Mouse (Mus musculus) liver, embryonic 13.5 days (tissue): ENCODE measurements around the gene Dnajb8. TPM values are rescaled to one million over a fixed set of nuclear protein-coding genes. Genes with fewer than 3 reads are reported as not detected.

Source experiments
- ATAC-seq: fragments of 200-750 bp; cut with Nextera tagmentation; 2 replicates; pipeline ENCODE4 v1.8.0; 2017; ENCODE audit warnings: low read depth, mild to moderate bottlenecking, moderate number of reproducible peaks, moderate library complexity
- DNase-seq: peaks from one replicate; pipeline ENCODE4 v3.0.0; 2022
- H3K27ac ChIP-seq: fragments of 300-500 bp; sonication (generic); 2 replicates; pipeline ENCODE4 v1.5.1; 2015; ENCODE audit warnings: moderate library complexity, mild to moderate bottlenecking, inconsistent platforms
- H3K27me3 ChIP-seq: fragments of 300-500 bp; sonication (generic); 2 replicates; pipeline ENCODE4 v1.6.1; 2015; ENCODE audit warnings: mild to moderate bottlenecking, inconsistent platforms
- H3K36me3 ChIP-seq: fragments of 300-500 bp; sonication (generic); 2 replicates; pipeline ENCODE4 v1.6.1; 2015; ENCODE audit warnings: mild to moderate bottlenecking, inconsistent platforms
- H3K4me1 ChIP-seq: fragments of 300-500 bp; sonication (generic); replicated peaks from 2 replicates; pipeline ENCODE4 v1.6.1; 2015; ENCODE audit warnings: inconsistent platforms
- H3K4me2 ChIP-seq: fragments of 300-500 bp; sonication (generic); 2 replicates; pipeline ENCODE4 v1.6.1; 2015; ENCODE audit warnings: inconsistent platforms, mild to moderate bottlenecking, moderate library complexity
- H3K4me3 ChIP-seq: fragments of 300-500 bp; sonication (generic); replicated peaks from 2 replicates; pipeline ENCODE4 v1.5.1; 2015; ENCODE audit warnings: mild to moderate bottlenecking, inconsistent platforms
- H3K9ac ChIP-seq: fragments of 300-500 bp; sonication (generic); 2 replicates; pipeline ENCODE4 v1.6.1; 2015; ENCODE audit warnings: mild to moderate bottlenecking, inconsistent platforms
- H3K9me3 ChIP-seq: fragments of 300-500 bp; sonication (generic); replicated peaks from 2 replicates; pipeline ENCODE4 v1.6.1; 2016; ENCODE audit warnings: inconsistent platforms
- WGBS: fragments of 180-500 bp; shearing (Covaris S2); methylation state at CpG from one replicate; pipeline ENCODE4 v1.1.7; 2015; ENCODE audit not compliant: insufficient replicate concordance; 5-methylcytosine and 5-hydroxymethylcytosine counted together
- polyA plus RNA-seq: library from polyadenylated mRNA; unstranded; fragments of >200 nt; fragmentation: Nextera tagmentation; extraction: Ambion mirVana; gene quantifications from 2 replicates; pipeline ENCODE4 v1.2.1, GENCODE M21; 2015

Dnajb8 gene
- polyA plus RNA-seq: not detected in 2 replicates

- H3K27ac ChIP-seq: no peak within 1 kb of the TSS
- H3K9me3 ChIP-seq: peaks cover 7% of the 10 kb centered on the region; the same call in 1 of the 2 replicates
- DNase-seq: no peak
- H3K4me2 ChIP-seq: no peak within 1 kb of the TSS
- no peak within 1 kb of the TSS for H3K9ac ChIP-seq
- H3K36me3 ChIP-seq: no peaks in the 10 kb centered on the region
- ATAC-seq: no peak
- peaks cover 11% of the 10 kb centered on the region for H3K4me1 ChIP-seq
- H3K4me3 ChIP-seq: no peak within 1 kb of the TSS
- 51% methylated on average over 10 of the region's 10 CpGs for WGBS
- H3K27me3 ChIP-seq: peaks cover 26% of the 10 kb centered on the region
Observed at GRCm38 (mm10) chr6:88221968-88222367, at the start of gene Dnajb8. Dnajb8 (plus strand) TSS chr6:88222268.

- Histone ChIP-seq H3K36me3 (no peaks in the 10 kb centered on the region), H3K27ac (no peak overlapping the region), H3K27me3 (no peaks in the 10 kb centered on the region), H3K4me3 (no peak overlapping the region), H3K4me2 (no peak overlapping the region), H3K9ac (no peak overlapping the region), H3K4me1 (no peaks in the 10 kb centered on the region), H3K9me3 (no peaks in the 10 kb centered on the region)
- ATAC-seq: no peak
- DNase-seq: no peak
- 54% methylated on average over 3 of the region's 3 CpGs for WGBS
Observed at GRCm38 (mm10) chr6:88174191-88174590, 47.9 kb upstream of the Dnajb8 start.

GRCm38 (mm10) chr6:88174676-88175075 lies 47.4 kb upstream of the Dnajb8 start:
- Histone ChIP-seq H3K4me2 (no peak overlapping the region), H3K9me3 (no peaks in the 10 kb centered on the region), H3K27ac (no peak overlapping the region)

GRCm38 (mm10) chr6:88184671-88185070 lies 37.4 kb upstream of the Dnajb8 start:
- Histone ChIP-seq H3K9me3 (no peaks in the 10 kb centered on the region), H3K4me2 (no peak overlapping the region), H3K4me3 (no peak overlapping the region), H3K27ac (no peak overlapping the region), H3K36me3 (no peaks in the 10 kb centered on the region), H3K4me1 (peaks cover 10% of the 10 kb centered on the region), H3K27me3 (peaks cover 29% of the 10 kb centered on the region), H3K9ac (no peak overlapping the region)
- no peak for ATAC-seq
- no peak for DNase-seq
- 42% methylated on average over 4 of the region's 4 CpGs for WGBS

More at GRCm38 (mm10) chr6:88174676-88175075, 47.4 kb upstream of the Dnajb8 start:
- ATAC-seq: no peak
- 83% methylated on average over 2 of the region's 2 CpGs for WGBS
- Histone ChIP-seq H3K27me3 (no peaks in the 10 kb centered on the region), H3K4me1 (no peaks in the 10 kb centered on the region), H3K9ac (no peak overlapping the region), H3K36me3 (no peaks in the 10 kb centered on the region), H3K4me3 (no peak overlapping the region)
- no peak for DNase-seq

- 71% methylated on average over 6 of the region's 6 CpGs for WGBS
- Histone ChIP-seq H3K9ac (no peak overlapping the region), H3K27me3 (peaks cover 64% of the 10 kb centered on the region)
Observed at GRCm38 (mm10) chr6:88188148-88188547, 33.9 kb upstream of the Dnajb8 start.

GRCm38 (mm10) chr6:88189312-88190042 lies 32.6 kb upstream of the Dnajb8 start:
- Histone ChIP-seq H3K9ac (peak overlapping the region; percentile 49), H3K36me3 (no peaks in the 10 kb centered on the region), H3K4me3 (peak overlapping the region; percentile 63), H3K4me1 (peaks cover 46% of the 10 kb centered on the region), H3K27ac (no peak overlapping the region), H3K9me3 (no peaks in the 10 kb centered on the region), H3K27me3 (peaks cover 77% of the 10 kb centered on the region), H3K4me2 (peak overlapping the region; percentile 79)
- peak; percentile 74 for DNase-seq
- WGBS: 1% methylated on average over 55 of the region's 56 CpGs
- ATAC-seq: peak; percentile 75

More at GRCm38 (mm10) chr6:88188148-88188547, 33.9 kb upstream of the Dnajb8 start:
- no peak for DNase-seq
- no peak overlapping the region for H3K4me3 ChIP-seq
- no peaks in the 10 kb centered on the region for H3K9me3 ChIP-seq
- H3K27ac ChIP-seq: no peak overlapping the region
- peaks cover 33% of the 10 kb centered on the region for H3K4me1 ChIP-seq
- H3K4me2 ChIP-seq: no peak overlapping the region
- ATAC-seq: no peak
- H3K36me3 ChIP-seq: no peaks in the 10 kb centered on the region

GRCm38 (mm10) chr6:88190043-88190309 lies 32.1 kb upstream of the Dnajb8 start:
- peaks cover 49% of the 10 kb centered on the region for H3K4me1 ChIP-seq
- peak overlapping the region; percentile 79 for H3K4me2 ChIP-seq
- H3K9me3 ChIP-seq: no peaks in the 10 kb centered on the region
- 7% methylated on average over 13 of the region's 13 CpGs for WGBS
- H3K36me3 ChIP-seq: no peaks in the 10 kb centered on the region
- H3K4me3 ChIP-seq: peak overlapping the region; percentile 63
- ATAC-seq: no peak; the same call in 1 of the 2 replicates
- peak overlapping the region; percentile 49; the same call in 1 of the 2 replicates for H3K9ac ChIP-seq
- peaks cover 82% of the 10 kb centered on the region for H3K27me3 ChIP-seq
- H3K27ac ChIP-seq: no peak overlapping the region
- no peak for DNase-seq

GRCm38 (mm10) chr6:88190310-88191023 lies 31.6 kb upstream of the Dnajb8 start:
- H3K27me3 ChIP-seq: peaks cover 87% of the 10 kb centered on the region
- H3K9me3 ChIP-seq: no peaks in the 10 kb centered on the region
- H3K4me3 ChIP-seq: peak overlapping the region; percentile 63
- H3K36me3 ChIP-seq: no peaks in the 10 kb centered on the region
- H3K4me1 ChIP-seq: peaks cover 49% of the 10 kb centered on the region
- peak overlapping the region; percentile 49; the same call in 1 of the 2 replicates for H3K9ac ChIP-seq
- no peak overlapping the region for H3K27ac ChIP-seq
- H3K4me2 ChIP-seq: peak overlapping the region; percentile 79
- 13% methylated on average over 49 of the region's 49 CpGs for WGBS
- no peak for DNase-seq
- ATAC-seq: 0 out of 2 replicates have a peak, but pooled peaks have one; percentile 11

GRCm38 (mm10) chr6:88191024-88191365 lies 31.1 kb upstream of the Dnajb8 start:
- no peaks in the 10 kb centered on the region for H3K9me3 ChIP-seq
- ATAC-seq (no peak), DNase-seq (no peak)
- no peaks in the 10 kb centered on the region for H3K36me3 ChIP-seq
- no peak overlapping the region for H3K27ac ChIP-seq
- H3K4me1 ChIP-seq: peaks cover 50% of the 10 kb centered on the region
- H3K4me2 ChIP-seq: peak overlapping the region; percentile 79; the same call in 1 of the 2 replicates
- no peak overlapping the region for H3K4me3 ChIP-seq
- WGBS: 55% methylated on average over 6 of the region's 6 CpGs
- peaks cover 92% of the 10 kb centered on the region for H3K27me3 ChIP-seq
- H3K9ac ChIP-seq: no peak overlapping the region

- DNase-seq (no peak), ATAC-seq (no peak)
- WGBS: 13% methylated on average over 4 of the region's 4 CpGs
Observed at GRCm38 (mm10) chr6:88191411-88192070, 30.5 kb upstream of the Dnajb8 start.

GRCm38 (mm10) chr6:88192756-88193155 lies 29.3 kb upstream of the Dnajb8 start:
- H3K36me3 ChIP-seq: no peaks in the 10 kb centered on the region
- H3K27ac ChIP-seq: no peak overlapping the region
- H3K4me3 ChIP-seq: no peak overlapping the region
- no peak for ATAC-seq
- H3K9ac ChIP-seq: no peak overlapping the region
- no peak for DNase-seq
- H3K4me1 ChIP-seq: peaks cover 67% of the 10 kb centered on the region
- peaks cover 100% of the 10 kb centered on the region for H3K27me3 ChIP-seq
- 33% methylated on average over 8 of the region's 8 CpGs for WGBS
- no peak overlapping the region for H3K4me2 ChIP-seq
- H3K9me3 ChIP-seq: no peaks in the 10 kb centered on the region

More at GRCm38 (mm10) chr6:88191411-88192070, 30.5 kb upstream of the Dnajb8 start:
- no peaks in the 10 kb centered on the region for H3K36me3 ChIP-seq
- H3K4me3 ChIP-seq: no peak overlapping the region
- H3K4me1 ChIP-seq: peaks cover 55% of the 10 kb centered on the region
- no peak overlapping the region for H3K9ac ChIP-seq
- no peak overlapping the region for H3K27ac ChIP-seq
- H3K27me3 ChIP-seq: peaks cover 98% of the 10 kb centered on the region
- no peaks in the 10 kb centered on the region for H3K9me3 ChIP-seq
- H3K4me2 ChIP-seq: no peak overlapping the region
